Mouse (Mus musculus) C2C12 (cell line): ENCODE results near the gene Eln. TPM values are rescaled to one million over a fixed set of nuclear protein-coding genes. Genes with fewer than 3 reads are reported as not detected.

Experiments
- H3K27me3 ChIP-seq: one replicate; pipeline ENCODE4 v1.6.1; 2011; ENCODE audit not compliant: control insufficient read depth, insufficient read depth, insufficient read length
- H3K36me3 ChIP-seq: one replicate; pipeline ENCODE4 v1.6.1; 2011; ENCODE audit not compliant: control insufficient read depth, insufficient read depth
- H3K4me3 ChIP-seq: one replicate; pipeline ENCODE4 v1.5.1; 2011; ENCODE audit warnings: mild to moderate bottlenecking, control low read depth; ENCODE audit not compliant: poor library complexity, insufficient read depth, severe bottlenecking
- H3K79me2 ChIP-seq: one replicate; pipeline ENCODE4 v1.6.1; 2011; ENCODE audit not compliant: control insufficient read depth, insufficient read depth
- H3K79me3 ChIP-seq: one replicate; pipeline ENCODE4 v1.6.1; 2011; ENCODE audit warnings: low read depth, control low read depth
- H3ac ChIP-seq: one replicate; pipeline ENCODE3; 2011; ENCODE audit warnings: low read depth; ENCODE audit not compliant: control insufficient read depth, insufficient read length
- CEBPB ChIP-seq: IDR thresholded peaks from one replicate; pipeline ENCODE4 v1.6.1; 2011; ENCODE audit warnings: low read depth, mild to moderate bottlenecking, control low read depth, moderate library complexity
- CTCF ChIP-seq: IDR thresholded peaks from one replicate; pipeline ENCODE4 v1.5.1; 2011; ENCODE audit not compliant: control insufficient read depth, insufficient read depth, insufficient read length
- FOSL1 ChIP-seq: IDR thresholded peaks from one replicate; pipeline ENCODE4 v1.8.0; 2011; ENCODE audit warnings: mild to moderate bottlenecking, low read length; ENCODE audit not compliant: poor library complexity, insufficient read depth, severe bottlenecking
- MAX ChIP-seq: IDR thresholded peaks from one replicate; pipeline ENCODE4 v1.6.1; 2011; ENCODE audit warnings: mild to moderate bottlenecking, control low read depth
- MYOD1 ChIP-seq: IDR thresholded peaks from one replicate; pipeline ENCODE4 v1.6.1; 2011; ENCODE audit warnings: low read depth; ENCODE audit not compliant: control insufficient read depth, insufficient read length
- MYOG ChIP-seq: IDR thresholded peaks from one replicate; pipeline ENCODE4 v1.6.1; 2011; ENCODE audit not compliant: control insufficient read depth, insufficient read length; ENCODE audit errors: extremely low read depth
- USF1 ChIP-seq: IDR thresholded peaks from one replicate; pipeline ENCODE4 v1.6.1; 2011; ENCODE audit warnings: low read depth, mild to moderate bottlenecking, control low read depth, moderate library complexity
- polyA plus RNA-seq: library from polyadenylated mRNA; unstranded; fragments of >200 nt; fragmentation: generic; extraction: Trizol; gene quantifications from one replicate; pipeline ENCODE4 v1.2.1, GENCODE M21; 2012; ENCODE audit warnings: missing spikeins

The Eln gene
- polyA plus RNA-seq, 1 experiment = not detected

DNA sequence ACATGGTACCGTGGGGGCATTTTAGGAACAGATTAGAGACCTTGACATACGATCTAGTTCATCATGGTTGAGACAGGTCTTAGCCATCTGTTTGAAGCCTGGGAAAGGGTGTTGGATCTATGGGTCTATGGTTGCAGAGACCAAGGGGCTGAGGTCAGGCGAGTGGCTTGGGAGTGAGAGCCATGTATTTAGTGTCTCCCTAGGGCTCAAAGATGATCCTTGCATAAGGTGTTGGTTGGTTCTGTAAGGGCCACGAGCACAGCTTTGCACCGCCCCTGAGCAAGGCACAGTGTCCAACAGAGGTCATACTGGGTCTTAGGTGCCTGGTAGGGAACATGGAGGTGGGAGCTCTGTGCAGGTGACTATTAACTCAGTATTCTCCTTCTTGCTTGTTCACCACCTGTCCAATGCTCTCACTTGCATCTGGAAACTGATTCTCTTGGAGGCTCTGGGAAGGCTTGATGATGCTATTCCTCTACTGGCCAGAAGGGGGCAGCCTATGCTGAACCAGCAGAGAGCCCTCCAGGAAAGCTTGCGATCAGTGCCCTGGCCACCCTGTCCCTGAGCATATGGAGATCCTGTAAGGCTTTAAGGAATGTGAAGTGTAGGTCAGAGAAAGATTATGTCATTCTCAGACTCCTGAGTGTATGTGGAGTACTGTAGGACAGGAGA lies 960 bp upstream of the Eln start:
- H3K27me3 ChIP-seq = peaks cover 52% of the 10 kb centered on the region
- TF ChIP-seq CTCF = peak; percentile 40
- TF ChIP-seq MAX = no peak
- no peaks in the 10 kb centered on the region for H3K36me3 ChIP-seq
- no peak overlapping the region for H3ac ChIP-seq
- no peaks in the 10 kb centered on the region for H3K79me2 ChIP-seq
- no peak overlapping the region for H3K4me3 ChIP-seq
- H3K79me3 ChIP-seq = no peaks in the 10 kb centered on the region

- Histone ChIP-seq H3K79me2 (no peaks in the 10 kb centered on the region), H3K79me3 (no peaks in the 10 kb centered on the region), H3ac (no peak overlapping the region), H3K36me3 (no peaks in the 10 kb centered on the region), H3K27me3 (peaks cover 50% of the 10 kb centered on the region), H3K4me3 (no peak overlapping the region)
- TF ChIP-seq CTCF = no peak
- TF ChIP-seq MYOD1 = no peak
- TF ChIP-seq FOSL1 = no peak
- no peak for TF ChIP-seq MAX
These were observed 380 bp upstream of the Eln start for GRCm38 (mm10) chr5:134747512-134747893.

DNA sequence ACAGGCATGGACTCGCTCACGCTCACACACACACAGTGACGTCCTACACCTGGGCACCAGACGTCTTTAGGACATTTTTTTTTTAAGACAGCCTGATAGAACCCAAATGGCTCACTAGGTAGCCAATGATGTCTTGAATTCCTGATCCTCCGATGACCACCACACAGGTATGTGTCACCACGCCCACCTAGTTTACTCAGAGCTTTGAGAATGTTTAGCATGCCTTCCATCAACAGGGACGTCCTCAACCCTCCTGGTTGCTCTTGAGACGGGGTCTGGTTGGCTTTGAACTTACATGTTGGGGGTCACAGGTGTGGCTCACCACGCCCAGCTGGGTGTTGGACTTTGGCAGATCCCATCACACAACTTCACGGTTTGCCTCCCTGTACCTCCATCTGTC lies 922 bp downstream of the Eln start:
- Histone ChIP-seq H3K79me2 (no peaks in the 10 kb centered on the region), H3K79me3 (no peaks in the 10 kb centered on the region), H3ac (no peak overlapping the region), H3K27me3 (peaks cover 60% of the 10 kb centered on the region), H3K36me3 (no peaks in the 10 kb centered on the region), H3K4me3 (no peak overlapping the region)
- TF ChIP-seq CEBPB (no peak), MYOG (no peak)

GRCm38 (mm10) chr5:134745801-134746200 lies 1.3 kb downstream of the Eln start:
- TF ChIP-seq FOSL1 = no peak
- no peak for TF ChIP-seq CEBPB
- no peak for TF ChIP-seq MAX
- no peak for TF ChIP-seq CTCF
- TF ChIP-seq MYOD1 = no peak
- TF ChIP-seq USF1 = no peak
- TF ChIP-seq MYOG = no peak
- Histone ChIP-seq H3K4me3 (no peak overlapping the region), H3K79me2 (no peaks in the 10 kb centered on the region), H3K79me3 (no peaks in the 10 kb centered on the region), H3K36me3 (no peaks in the 10 kb centered on the region), H3ac (no peak overlapping the region), H3K27me3 (peaks cover 63% of the 10 kb centered on the region)

GRCm38 (mm10) chr5:134745000-134745399 lies 2.1 kb downstream of the Eln start:
- Histone ChIP-seq H3K79me3 (no peaks in the 10 kb centered on the region), H3ac (no peak overlapping the region), H3K27me3 (peaks cover 59% of the 10 kb centered on the region), H3K36me3 (no peaks in the 10 kb centered on the region), H3K4me3 (no peak overlapping the region), H3K79me2 (no peaks in the 10 kb centered on the region)
- no peak for TF ChIP-seq MYOG
- TF ChIP-seq CEBPB = no peak
- no peak for TF ChIP-seq MYOD1

DNA sequence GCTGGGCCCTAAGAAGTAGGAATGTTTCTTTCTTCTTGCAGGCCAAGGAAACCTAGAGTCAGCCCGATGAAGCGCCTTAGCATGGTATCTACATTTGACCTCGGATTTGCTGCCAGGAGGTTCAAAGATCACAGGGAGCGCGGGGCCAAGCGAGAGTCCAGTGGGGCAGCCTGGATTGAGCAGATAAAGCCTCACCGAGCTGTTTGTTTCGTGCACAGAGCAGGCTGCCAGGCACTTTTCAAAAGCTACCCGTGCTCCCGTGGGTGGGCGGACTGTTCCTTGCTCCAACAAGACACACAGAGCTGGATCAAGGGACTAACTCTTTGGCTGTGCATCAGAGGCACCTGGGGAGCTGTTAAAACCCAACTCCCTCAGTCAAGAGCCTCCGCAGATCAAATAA lies 3.1 kb downstream of the Eln start:
- H3ac ChIP-seq = no peak overlapping the region
- H3K36me3 ChIP-seq = no peaks in the 10 kb centered on the region
- no peak overlapping the region for H3K4me3 ChIP-seq
- H3K79me3 ChIP-seq = no peaks in the 10 kb centered on the region
- no peaks in the 10 kb centered on the region for H3K79me2 ChIP-seq
- TF ChIP-seq FOSL1 = no peak
- TF ChIP-seq CEBPB = no peak
- no peak for TF ChIP-seq CTCF
- TF ChIP-seq MYOD1 = no peak
- no peak for TF ChIP-seq MAX
- no peak for TF ChIP-seq MYOG
- TF ChIP-seq USF1 = no peak
- peaks cover 53% of the 10 kb centered on the region for H3K27me3 ChIP-seq
